Mouse (Mus musculus) neural tube, postnatal 0 days (tissue): ENCODE measurements around the gene Atg4c. TPM values are rescaled to one million over a fixed set of nuclear protein-coding genes. Genes with fewer than 3 reads are reported as not detected.

Experiments
- polyA plus RNA-seq: library from polyadenylated mRNA; unstranded; fragments of >200 nt; fragmentation: Nextera tagmentation; extraction: Ambion mirVana; gene quantifications from 2 replicates; pipeline ENCODE4 v1.2.1, GENCODE M21; 2015

Atg4c gene
- polyA plus RNA-seq: 16.0 and 16.6 TPM in 2 replicates

DNA sequence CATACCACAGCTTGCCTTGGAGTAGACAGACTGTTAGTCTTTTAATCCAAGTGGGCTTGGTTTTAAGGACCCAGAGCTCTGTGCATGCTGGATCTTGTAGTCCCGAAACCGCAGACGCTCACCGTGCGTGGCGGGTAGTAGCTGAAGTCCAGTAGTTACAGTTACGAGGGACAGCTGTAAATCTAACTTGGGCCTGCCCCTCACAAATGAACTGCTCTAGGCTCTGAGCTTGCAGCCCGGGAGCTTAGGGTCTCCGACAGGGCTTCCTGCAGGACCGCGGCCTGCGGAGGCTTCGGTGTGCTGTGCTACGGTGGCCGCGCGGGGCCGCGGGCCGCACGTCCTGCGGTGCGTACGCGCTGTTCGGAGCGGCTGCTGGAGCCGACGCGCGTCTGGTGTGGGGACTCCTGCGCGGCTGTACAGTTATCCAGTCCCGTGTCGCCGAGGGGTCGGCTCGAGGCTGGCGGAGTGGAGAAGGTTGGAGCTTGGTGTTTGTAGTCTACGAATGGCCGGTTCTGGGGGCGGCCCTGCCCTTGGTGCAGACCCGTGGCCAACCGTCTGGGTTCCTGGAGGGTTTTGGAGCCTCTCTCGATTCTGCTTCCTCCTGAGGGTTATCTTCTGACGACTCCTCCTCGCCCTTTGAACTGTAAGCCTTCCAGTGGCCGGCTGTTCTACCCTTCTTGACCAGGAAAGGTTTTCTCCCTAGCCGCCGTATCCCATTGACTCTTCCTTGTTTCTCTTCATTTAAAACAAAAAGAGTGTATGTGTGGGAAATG is at the start of gene Atg4c:
Atg4c (plus strand) TSS at position 125 of the 773 bp plus-strand sequence.

Other genes with a start within 250 kb of the Atg4c start
- gene Angptl3, start 163.0 kb upstream of the Atg4c start, polyA plus RNA-seq: 0.52 and 0.71 TPM in 2 replicates
- 26.9 and 32.5 TPM in 2 replicates for gene Dock7, start 73.0 kb upstream of the Atg4c start, polyA plus RNA-seq
- 0.18 TPM in 1 of 2 replicates, not detected in the other for gene Gm12689, start 102.0 kb downstream of the Atg4c start, polyA plus RNA-seq